Mouse (Mus musculus): Measurements from ENCODE around the gene Tmem232. TPM values are rescaled to one million over a fixed set of nuclear protein-coding genes. Genes with fewer than 3 reads are reported as not detected.

The Tmem232 gene
- total and polyA plus RNA-seq, 3 experiments: 0.16 TPM; not detected in 2

DNA sequence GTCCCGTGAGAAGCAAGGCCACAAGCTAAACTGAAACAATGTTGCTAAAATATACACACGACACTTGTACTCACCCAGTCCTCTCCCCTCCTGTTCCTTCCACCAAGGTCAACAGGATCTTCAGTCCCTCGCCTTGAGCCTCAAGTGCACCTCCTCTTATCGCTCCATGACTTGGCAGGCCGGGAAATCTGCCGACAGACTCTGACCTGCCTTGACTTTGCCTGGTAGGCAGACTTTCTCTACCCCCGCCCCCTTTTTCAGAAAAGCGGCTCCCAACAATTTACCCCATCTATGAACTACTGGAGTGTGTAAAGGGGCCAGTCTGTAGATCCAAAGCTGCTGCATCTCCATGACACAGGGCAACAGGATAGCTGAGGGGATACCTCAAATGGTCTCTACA lies 30.9 kb upstream of the Tmem232 start:
- in situ Hi-C loops (cut with MboI; ENCODE audit: low pct_ligation_motif_present, low pct_unique_long_range_greater_than_20kb, low sequenced_read_pairs): no loop called here
- H3K9ac ChIP-seq (ENCODE audit: insufficient read depth, low read depth): no peak overlapping the region
- H3K4me2 ChIP-seq (ENCODE audit: insufficient read depth, low read depth, poor library complexity, severe bottlenecking): no peak overlapping the region

DNA sequence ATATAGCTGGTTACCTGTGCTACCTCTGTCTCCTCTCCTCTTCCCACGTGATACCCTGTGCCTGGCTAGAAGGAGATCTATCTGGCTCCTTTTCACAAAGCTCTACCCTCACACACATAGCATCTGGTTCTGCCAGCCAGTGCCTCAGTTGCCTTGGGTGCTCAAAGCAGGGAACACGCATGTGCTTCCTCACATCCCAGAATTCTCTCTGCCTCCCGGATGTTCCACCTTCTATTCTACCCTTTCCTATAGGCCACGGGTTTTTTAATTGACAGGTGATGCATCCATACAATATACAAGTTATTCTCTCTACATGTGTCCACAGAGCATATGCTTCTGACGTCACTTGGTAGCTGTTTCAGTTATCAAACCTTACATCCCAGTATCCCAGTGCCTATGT lies 23.6 kb upstream of the Tmem232 start:
- no peaks in the 10 kb centered on the region for H3K27me3 ChIP-seq (replicated peaks)
- no peaks in the 10 kb centered on the region for H3K79me2 ChIP-seq (replicated peaks; ENCODE audit: control insufficient read depth, extremely low read depth, insufficient read depth, poor library complexity, severe bottlenecking)
- in situ Hi-C loops (cut with MboI; ENCODE audit: low pct_ligation_motif_present, low pct_unique_long_range_greater_than_20kb, low sequenced_read_pairs): no loop called here
- H3K9ac ChIP-seq (ENCODE audit: insufficient read depth, low read depth): no peak overlapping the region
- peak overlapping the region; percentile 83 for H3K4me2 ChIP-seq (ENCODE audit: insufficient read depth, low read depth, poor library complexity, severe bottlenecking)
- H3K27ac ChIP-seq (ENCODE audit: insufficient read depth, low read depth): no peak overlapping the region
- H3K36me3 ChIP-seq (replicated peaks in 1 of 2; ENCODE audit: control insufficient read depth in 1 of 2, insufficient read depth in 1 of 2, low read length in 1 of 2): no peaks in the 10 kb centered on the region
- peak overlapping the region in 2 of 3 experiments; percentile 25 to 48 for H3K4me3 ChIP-seq (replicated peaks in 1 of 3; ENCODE audit: low read depth in 2 of 3, low read length in 2 of 3, poor library complexity in 1 of 3)
- TF ChIP-seq MAX (IDR thresholded peaks at IDR 0.05; ENCODE audit: low read length) (peak; percentile 62), CHD2 (IDR thresholded peaks at IDR 0.05; ENCODE audit: low read length) (0 out of 2 replicates have a peak, but pooled peaks have one; percentile 50), ETS1 (conservative IDR thresholded peaks at IDR 0.05; ENCODE audit: low read depth, low read length) (no peak), SIN3A (IDR thresholded peaks at IDR 0.05; ENCODE audit: low read length) (no peak), MYC (IDR thresholded peaks at IDR 0.05; ENCODE audit: low read depth, low read length) (peak; percentile 66), NRF1 (IDR thresholded peaks at IDR 0.05; ENCODE audit: low read depth, low read length) (peak; percentile 50; the same call in 1 of the 2 replicates), RCOR1 (conservative IDR thresholded peaks at IDR 0.05; ENCODE audit: low read depth, low read length) (no peak), HCFC1 (IDR thresholded peaks at IDR 0.05; ENCODE audit: low read depth, low read length) (peak; percentile 61), ELF1 (IDR thresholded peaks at IDR 0.05; ENCODE audit: low read depth, low read length) (0 out of 2 replicates have a peak, but pooled peaks have one; percentile 19), MAZ (IDR thresholded peaks at IDR 0.05; ENCODE audit: low read depth, low read length) (no peak), SMC3 (IDR thresholded peaks at IDR 0.05; ENCODE audit: low read depth, low read length) (no peak), MXI1 (IDR thresholded peaks at IDR 0.05; ENCODE audit: low read depth, low read length) (no peak), CTCF (conservative IDR thresholded peaks at IDR 0.05 in 1 of 2, IDR thresholded peaks at IDR 0.05 in 1 of 2; ENCODE audit: low read depth in 2 of 2, low read length in 2 of 2) (no peak), POLR2A (IDR thresholded peaks at IDR 0.05; ENCODE audit: low read depth, low read length) (peak; percentile 59), TBP (conservative IDR thresholded peaks at IDR 0.05; ENCODE audit: low read depth, low read length) (no peak), E2F4 (IDR thresholded peaks at IDR 0.05; ENCODE audit: insufficient replicate concordance, low read depth, low read length) (no peak), ZMIZ1 (IDR thresholded peaks at IDR 0.05; ENCODE audit: low read depth, low read length) (no peak), TCF12 (IDR thresholded peaks at IDR 0.05; ENCODE audit: low read depth, low read length) (no peak)
- no peaks in the 10 kb centered on the region for H3K9me3 ChIP-seq (replicated peaks; ENCODE audit: low read length)
- peaks cover 3% of the 10 kb centered on the region in 2 experiments; a peak in 3 of 4 replicates for H3K4me1 ChIP-seq (ENCODE audit: control insufficient read depth in 1 of 2, insufficient read depth in 2 of 2)
- DNase-seq (ENCODE audit: extremely low read depth): no peak
- dilution Hi-C loops (cut with MboI; ENCODE audit: extremely low pct_ligation_motif_present, extremely low pct_unique_long_range_greater_than_20kb, low sequenced_read_pairs): no loop called here

More for the DNA sequence above, 30.9 kb upstream of the Tmem232 start:
- dilution Hi-C loops (cut with MboI; ENCODE audit: extremely low pct_ligation_motif_present, extremely low pct_unique_long_range_greater_than_20kb, low sequenced_read_pairs): no loop called here
- Histone ChIP-seq H3K4me3 (replicated peaks in 1 of 3; ENCODE audit: low read depth in 2 of 3, low read length in 2 of 3, poor library complexity in 1 of 3) (no peak overlapping the region), H3K79me2 (replicated peaks; ENCODE audit: control insufficient read depth, extremely low read depth, insufficient read depth, poor library complexity, severe bottlenecking) (no peaks in the 10 kb centered on the region), H3K4me1 (ENCODE audit: control insufficient read depth in 1 of 2, insufficient read depth in 2 of 2) (peaks cover 10% of the 10 kb centered on the region in 2 experiments), H3K27me3 (replicated peaks) (no peaks in the 10 kb centered on the region), H3K27ac (ENCODE audit: insufficient read depth, low read depth) (no peak overlapping the region), H3K9me3 (replicated peaks; ENCODE audit: low read length) (no peaks in the 10 kb centered on the region), H3K36me3 (replicated peaks in 1 of 2; ENCODE audit: control insufficient read depth in 1 of 2, insufficient read depth in 1 of 2, low read length in 1 of 2) (no peaks in the 10 kb centered on the region)
- DNase-seq (ENCODE audit: extremely low read depth): no peak
- no peak for TF ChIP-seq CHD2 (IDR thresholded peaks at IDR 0.05; ENCODE audit: low read length)
- no peak for TF ChIP-seq ETS1 (conservative IDR thresholded peaks at IDR 0.05; ENCODE audit: low read depth, low read length)
- TF ChIP-seq POLR2A (IDR thresholded peaks at IDR 0.05; ENCODE audit: low read depth, low read length): no peak
- no peak for TF ChIP-seq E2F4 (IDR thresholded peaks at IDR 0.05; ENCODE audit: insufficient replicate concordance, low read depth, low read length)
- TF ChIP-seq MXI1 (IDR thresholded peaks at IDR 0.05; ENCODE audit: low read depth, low read length): no peak
- TF ChIP-seq PAX5 (IDR thresholded peaks at IDR 0.05; ENCODE audit: low read length): no peak
- TF ChIP-seq ZC3H11A (IDR thresholded peaks at IDR 0.05; ENCODE audit: low read depth, low read length): no peak
- TF ChIP-seq SMC3 (IDR thresholded peaks at IDR 0.05; ENCODE audit: low read depth, low read length): no peak
- TF ChIP-seq IRF4 (IDR thresholded peaks at IDR 0.05; ENCODE audit: low read depth, low read length): no peak

All from CH12.LX (cell line).